Mouse (Mus musculus) kidney, embryonic 14.5 days (tissue): ENCODE measurements around the gene Gm11213. TPM values are rescaled to one million over a fixed set of nuclear protein-coding genes. Genes with fewer than 3 reads are reported as not detected.

Experiments
- ATAC-seq: fragments of 200-750 bp; cut with Nextera tagmentation; 2 replicates; pipeline ENCODE4 v1.8.0; 2017; ENCODE audit warnings: moderate number of reproducible peaks, mild to moderate bottlenecking, moderate TSS enrichment, moderate library complexity; ENCODE audit not compliant: low FRiP score, low TSS enrichment
- H3K27ac ChIP-seq: fragments of 300-500 bp; sonication (generic); 2 replicates; pipeline ENCODE4 v1.5.1; 2014; ENCODE audit warnings: low read depth, mild to moderate bottlenecking, low read length, moderate library complexity, mixed read lengths
- H3K27me3 ChIP-seq: fragments of 300-500 bp; sonication (generic); 2 replicates; pipeline ENCODE4 v1.6.1; 2014; ENCODE audit warnings: mild to moderate bottlenecking, low read length; ENCODE audit not compliant: control insufficient read depth, insufficient read depth
- H3K36me3 ChIP-seq: fragments of 300-500 bp; sonication (generic); 2 replicates; pipeline ENCODE4 v1.6.1; 2014; ENCODE audit warnings: low read length, mixed read lengths; ENCODE audit not compliant: control insufficient read depth, insufficient read depth
- H3K4me1 ChIP-seq: fragments of 300-500 bp; sonication (generic); 2 replicates; pipeline ENCODE4 v1.6.1; 2014; ENCODE audit warnings: low read length, mixed read lengths; ENCODE audit not compliant: control insufficient read depth, insufficient read depth
- H3K4me2 ChIP-seq: fragments of 300-500 bp; sonication (generic); replicated peaks from 2 replicates; pipeline ENCODE4 v1.6.1; 2014; ENCODE audit warnings: low read depth, mild to moderate bottlenecking, low read length
- H3K4me3 ChIP-seq: fragments of 300-500 bp; sonication (generic); 2 replicates; pipeline ENCODE4 v1.5.1; 2014; ENCODE audit warnings: mild to moderate bottlenecking, low read length
- H3K9ac ChIP-seq: fragments of 300-500 bp; sonication (generic); 2 replicates; pipeline ENCODE4 v1.6.1; 2014; ENCODE audit warnings: low read depth, mild to moderate bottlenecking, low read length, moderate library complexity
- H3K9me3 ChIP-seq: fragments of 300-500 bp; sonication (generic); 2 replicates; pipeline ENCODE4 v1.6.1; 2016; ENCODE audit warnings: low read length; ENCODE audit not compliant: control insufficient read depth
- WGBS: fragments of 180-500 bp; shearing (Covaris S2); extraction: QIAGEN DNeasy Blood & Tissue Kit; methylation state at CpG from one replicate; pipeline ENCODE4 v1.1.7; 2014; 5-methylcytosine and 5-hydroxymethylcytosine counted together
- polyA plus RNA-seq: library from polyadenylated mRNA; unstranded; fragments of >200 nt; fragmentation: Nextera tagmentation; extraction: Ambion mirVana; gene quantifications from 2 replicates; pipeline ENCODE4 v1.2.1, GENCODE M21; 2014

Gene Gm11213
- polyA plus RNA-seq, result not detected in 2 replicates

DNA sequence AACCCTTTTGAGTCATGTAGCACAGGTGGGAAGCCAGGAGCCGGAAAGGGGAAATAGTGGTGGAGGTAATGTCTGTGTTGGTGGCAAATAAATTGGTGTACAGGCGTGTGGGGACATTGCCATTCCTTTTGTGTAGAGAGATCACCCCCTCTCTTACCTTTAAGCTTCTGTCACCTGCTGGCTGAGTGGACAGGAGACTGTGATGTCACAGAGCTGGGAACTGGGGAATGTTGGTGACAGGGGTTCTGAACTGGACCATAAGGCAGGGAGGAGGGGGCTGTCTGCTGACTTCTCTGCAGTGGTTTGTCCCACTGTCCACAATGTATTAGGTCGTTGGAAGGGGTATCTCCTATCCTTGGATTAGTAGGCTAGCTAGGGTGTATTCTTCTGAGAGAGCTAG lies at the start of gene Gm11213:
TSS of gene Gm11213 (minus strand) at position 317 of the 400 bp plus-strand sequence.
- H3K4me1 ChIP-seq, result no peaks in the 10 kb centered on the region

DNA sequence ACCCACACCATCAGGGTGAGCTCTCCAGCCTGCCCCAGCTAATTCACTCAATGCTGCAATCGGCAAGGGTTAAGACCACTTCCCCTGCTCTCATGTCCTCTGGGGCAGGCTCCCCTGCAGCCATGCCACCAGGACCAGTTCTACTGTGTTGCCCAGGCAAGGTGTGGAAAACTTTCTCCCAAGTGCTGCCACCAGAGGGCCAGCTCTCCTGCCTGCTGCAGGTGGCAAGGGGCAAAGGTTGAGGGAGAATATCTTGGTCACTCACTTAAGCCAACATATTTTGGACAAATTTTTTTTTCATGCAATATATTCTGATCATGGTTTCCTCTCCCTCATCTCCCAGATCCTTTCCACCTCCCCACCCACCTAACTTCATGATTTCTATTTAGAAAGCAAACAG lies 49.3 kb upstream of the Gm11213 start:
- Histone ChIP-seq H3K4me1 (no peaks in the 10 kb centered on the region), H3K4me2 (no peak overlapping the region), H3K36me3 (no peaks in the 10 kb centered on the region), H3K4me3 (no peak overlapping the region), H3K27me3 (no peaks in the 10 kb centered on the region), H3K27ac (no peak overlapping the region), H3K9ac (no peak overlapping the region), H3K9me3 (no peaks in the 10 kb centered on the region)
- ATAC-seq, result no peak
- 60% methylated on average over 1 of the region's 1 CpGs for WGBS

More for the DNA sequence above, at the start of gene Gm11213:
- no peak within 1 kb of the TSS for H3K9ac ChIP-seq
- WGBS, result 72% methylated on average over 3 of the region's 3 CpGs
- no peaks in the 10 kb centered on the region for H3K36me3 ChIP-seq
- H3K27ac ChIP-seq, result no peak within 1 kb of the TSS
- ATAC-seq, result no peak
- H3K27me3 ChIP-seq, result no peaks in the 10 kb centered on the region
- H3K4me3 ChIP-seq, result no peak within 1 kb of the TSS
- no peaks in the 10 kb centered on the region for H3K9me3 ChIP-seq
- no peak within 1 kb of the TSS for H3K4me2 ChIP-seq

DNA sequence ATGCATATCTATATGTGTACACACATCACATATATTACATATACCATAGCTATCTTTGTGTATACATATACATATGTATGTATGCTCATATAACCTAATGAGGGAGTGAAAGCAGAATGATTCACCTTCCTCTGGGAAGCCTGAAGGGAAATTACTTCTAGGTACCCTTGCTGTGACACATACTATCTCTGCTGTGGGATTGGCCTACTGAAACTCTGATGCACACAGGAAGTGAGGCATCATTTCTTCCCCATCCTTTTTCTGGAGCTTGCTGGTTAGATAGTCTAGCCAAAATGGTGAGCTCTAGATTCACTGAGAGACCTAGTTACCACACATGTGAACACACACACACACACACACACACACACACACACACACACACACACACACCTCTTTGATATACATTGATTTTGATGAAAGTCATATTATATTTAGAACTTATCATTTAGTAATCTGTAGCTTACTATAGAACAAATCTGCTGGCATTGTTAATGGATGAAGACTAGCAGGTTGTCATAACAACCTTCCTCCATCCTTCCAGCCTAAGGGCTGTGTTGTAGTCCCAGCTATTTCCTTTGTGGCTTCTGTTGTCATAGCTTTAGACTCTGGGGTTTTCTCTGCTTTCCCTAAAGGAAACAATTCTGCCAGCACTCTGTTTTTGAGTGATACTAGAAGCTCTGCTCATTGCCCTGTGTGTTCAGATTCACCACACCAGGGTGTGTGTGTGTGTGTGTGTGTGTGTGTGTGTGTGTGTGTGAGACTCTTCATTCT lies 39.1 kb upstream of the Gm11213 start:
- no peaks in the 10 kb centered on the region for H3K9me3 ChIP-seq
- no peak overlapping the region for H3K27ac ChIP-seq
- H3K9ac ChIP-seq, result no peak overlapping the region
- H3K4me2 ChIP-seq, result no peak overlapping the region
- no peak for ATAC-seq
- no peak overlapping the region for H3K4me3 ChIP-seq
- no peaks in the 10 kb centered on the region for H3K27me3 ChIP-seq
- no peaks in the 10 kb centered on the region for H3K36me3 ChIP-seq
- no peaks in the 10 kb centered on the region for H3K4me1 ChIP-seq

DNA sequence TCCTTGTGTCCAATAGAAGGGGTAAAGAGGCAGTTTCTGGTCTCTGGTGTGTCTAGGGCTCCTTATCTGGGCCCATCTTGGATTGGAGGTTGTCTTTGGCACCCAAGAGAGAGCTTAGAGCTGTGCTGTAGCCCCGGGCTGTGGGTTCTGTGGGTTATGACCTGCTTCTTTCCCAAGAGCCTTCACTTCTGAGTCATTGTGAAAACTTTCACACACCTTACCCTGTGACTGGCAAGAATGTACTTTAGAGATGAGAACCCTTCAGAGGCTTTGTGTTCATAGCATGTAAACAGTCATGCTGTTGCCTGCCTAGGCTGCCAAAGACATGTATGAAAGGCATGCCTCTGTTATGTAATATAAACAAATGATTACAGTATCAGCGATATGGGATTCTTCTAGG lies 34.8 kb upstream of the Gm11213 start:
- Histone ChIP-seq H3K27ac (no peak overlapping the region), H3K36me3 (no peaks in the 10 kb centered on the region), H3K4me2 (no peak overlapping the region), H3K4me1 (no peaks in the 10 kb centered on the region), H3K4me3 (no peak overlapping the region), H3K27me3 (no peaks in the 10 kb centered on the region), H3K9me3 (no peaks in the 10 kb centered on the region), H3K9ac (no peak overlapping the region)
- WGBS, result 80% methylated on average over 2 of the region's 2 CpGs
- ATAC-seq, result no peak

DNA sequence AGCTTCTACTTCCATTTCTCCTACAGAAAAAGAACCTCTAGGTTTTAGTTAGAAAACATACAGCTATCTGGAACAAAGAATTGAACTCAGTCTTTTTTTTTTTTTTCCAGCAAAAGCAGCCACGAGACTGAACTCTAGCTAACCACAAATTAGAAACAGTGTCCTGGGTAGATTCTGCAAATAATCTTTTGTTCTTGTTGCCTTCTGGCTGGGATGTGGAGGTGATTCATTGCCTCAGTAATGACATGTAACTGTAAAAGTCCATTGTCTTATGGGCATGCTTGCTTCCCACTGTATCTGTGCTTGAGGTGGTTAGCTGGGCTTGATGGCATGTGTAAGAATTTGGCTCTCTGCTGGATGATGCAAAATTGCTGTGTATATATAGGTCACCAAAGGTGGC lies 33.5 kb upstream of the Gm11213 start:
- no peak overlapping the region for H3K4me2 ChIP-seq
- no peak overlapping the region for H3K9ac ChIP-seq
- no peaks in the 10 kb centered on the region for H3K27me3 ChIP-seq
- no peak for ATAC-seq
- H3K9me3 ChIP-seq, result no peaks in the 10 kb centered on the region
- H3K4me3 ChIP-seq, result no peak overlapping the region
- no peak overlapping the region for H3K27ac ChIP-seq
- H3K4me1 ChIP-seq, result no peaks in the 10 kb centered on the region
- H3K36me3 ChIP-seq, result no peaks in the 10 kb centered on the region
- WGBS, result 74% methylated on average over 1 of the region's 1 CpGs

DNA sequence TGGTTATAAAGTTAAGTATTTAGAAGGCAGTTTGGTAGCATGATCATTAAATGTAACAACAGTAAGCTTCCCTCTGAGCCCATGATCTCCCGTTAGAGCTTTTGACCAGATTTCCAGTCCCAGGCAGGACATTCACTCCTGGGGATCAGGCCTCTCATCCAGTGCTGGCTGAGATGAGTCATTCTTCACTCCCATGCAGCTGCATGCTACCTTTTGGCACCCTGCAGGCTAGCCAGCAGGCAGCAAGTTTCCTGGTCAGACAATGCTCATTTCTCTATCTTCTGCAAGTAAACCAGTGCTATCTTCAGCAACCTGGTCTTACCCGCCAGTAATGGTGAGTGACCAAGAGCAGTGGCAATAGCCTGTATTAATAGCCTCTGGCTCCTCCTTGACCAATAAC lies 28.1 kb upstream of the Gm11213 start:
- Histone ChIP-seq H3K4me1 (no peaks in the 10 kb centered on the region), H3K9me3 (no peaks in the 10 kb centered on the region), H3K27ac (no peak overlapping the region), H3K4me2 (no peak overlapping the region), H3K9ac (no peak overlapping the region), H3K4me3 (no peak overlapping the region), H3K27me3 (no peaks in the 10 kb centered on the region), H3K36me3 (no peaks in the 10 kb centered on the region)
- WGBS, result 90% methylated on average over 2 of the region's 2 CpGs
- ATAC-seq, result no peak

DNA sequence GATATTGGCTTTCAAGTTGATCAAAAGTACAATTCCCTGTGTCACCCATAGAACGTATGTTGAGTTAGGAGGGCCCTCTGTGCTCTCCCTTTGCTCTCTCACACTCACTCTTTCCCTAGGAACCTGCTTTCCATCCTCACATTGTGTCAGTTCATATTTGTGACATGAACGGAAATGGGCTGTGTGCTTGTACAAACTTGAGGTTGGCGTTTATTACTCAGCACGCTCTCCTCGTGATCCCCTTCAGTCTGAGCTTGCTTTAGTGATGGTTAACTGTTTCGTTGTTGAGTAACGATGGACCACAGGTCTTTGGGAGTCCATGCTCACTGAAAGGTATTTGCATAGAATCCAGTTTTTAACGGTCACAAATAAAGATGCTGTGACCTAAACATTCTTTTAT lies 22.1 kb upstream of the Gm11213 start:
- Histone ChIP-seq H3K4me1 (no peaks in the 10 kb centered on the region), H3K9me3 (no peaks in the 10 kb centered on the region), H3K4me2 (no peak overlapping the region), H3K27ac (no peak overlapping the region), H3K4me3 (no peak overlapping the region), H3K27me3 (no peaks in the 10 kb centered on the region), H3K36me3 (no peaks in the 10 kb centered on the region), H3K9ac (no peak overlapping the region)
- WGBS, result 85% methylated on average over 8 of the region's 8 CpGs
- ATAC-seq, result no peak

DNA sequence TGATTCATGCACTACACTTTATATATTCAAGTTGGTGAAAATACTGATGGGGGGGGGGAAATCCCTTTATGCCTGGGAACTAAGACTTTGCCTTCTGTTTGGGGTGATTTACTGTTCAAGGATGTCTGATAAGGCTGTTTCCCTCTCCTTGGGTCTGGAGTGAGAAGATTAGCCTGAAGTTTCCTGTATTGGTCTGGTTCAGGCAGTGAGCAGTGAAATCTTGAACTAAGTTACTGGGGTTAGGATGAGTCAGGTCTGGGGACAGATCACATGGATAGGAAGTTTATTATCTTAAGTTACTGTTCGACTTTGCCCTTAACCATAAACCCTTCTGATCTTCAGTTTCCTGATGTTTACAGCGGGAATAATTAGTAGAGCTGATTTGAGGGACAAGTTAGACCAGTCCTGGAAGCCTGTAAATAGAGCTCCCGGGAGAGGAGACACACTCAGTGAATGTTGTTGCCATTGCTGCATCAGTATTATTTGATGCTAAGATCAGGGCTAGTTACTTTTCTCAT lies 20.6 kb upstream of the Gm11213 start:
- H3K27me3 ChIP-seq, result no peaks in the 10 kb centered on the region
- no peaks in the 10 kb centered on the region for H3K4me1 ChIP-seq
- no peaks in the 10 kb centered on the region for H3K9me3 ChIP-seq
- no peak overlapping the region for H3K27ac ChIP-seq
- WGBS, result 33% methylated on average over 3 of the region's 3 CpGs
- no peak overlapping the region for H3K4me3 ChIP-seq
- no peak overlapping the region for H3K9ac ChIP-seq
- H3K36me3 ChIP-seq, result no peaks in the 10 kb centered on the region
- ATAC-seq, result no peak
- H3K4me2 ChIP-seq, result no peak overlapping the region

DNA sequence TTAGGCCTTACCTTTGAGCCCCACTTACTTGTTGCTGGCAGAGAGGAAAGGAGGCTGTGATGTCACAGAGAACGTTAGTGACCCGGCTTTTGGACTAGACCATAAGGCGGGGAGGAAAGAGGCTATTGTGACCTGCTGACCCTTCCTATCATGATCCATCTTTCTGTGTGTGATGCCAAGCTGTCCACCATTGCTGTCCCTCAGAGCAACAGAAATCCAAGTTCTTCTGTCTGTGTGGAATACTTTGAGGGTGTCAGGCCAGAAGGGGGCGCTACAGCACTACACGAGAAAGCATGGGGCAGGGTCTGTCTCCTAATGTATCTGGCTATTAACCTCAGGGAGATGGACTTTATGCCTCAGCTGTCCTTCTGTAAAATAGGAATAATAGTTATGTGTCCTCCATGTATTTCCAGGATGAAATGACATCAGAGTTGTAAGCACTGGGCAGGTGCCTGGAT lies 17.3 kb upstream of the Gm11213 start, which contains the start of gene Tex48:
TSS of gene Tex48 (minus strand) at position 51 of the 458 bp plus-strand sequence.
- WGBS, result 59% methylated on average over 5 of the region's 5 CpGs
- Histone ChIP-seq H3K4me2 (no peak within 1 kb of the TSS), H3K36me3 (no peaks in the 10 kb centered on the region), H3K27me3 (no peaks in the 10 kb centered on the region), H3K9ac (no peak within 1 kb of the TSS), H3K27ac (no peak within 1 kb of the TSS), H3K4me1 (no peaks in the 10 kb centered on the region), H3K9me3 (no peaks in the 10 kb centered on the region), H3K4me3 (no peak within 1 kb of the TSS)
- ATAC-seq, result 0 out of 2 replicates have a peak, but pooled peaks have one; percentile 35
